13 mouse cellular contexts compared by ENCODE assay signal in the genomic region with DNA sequence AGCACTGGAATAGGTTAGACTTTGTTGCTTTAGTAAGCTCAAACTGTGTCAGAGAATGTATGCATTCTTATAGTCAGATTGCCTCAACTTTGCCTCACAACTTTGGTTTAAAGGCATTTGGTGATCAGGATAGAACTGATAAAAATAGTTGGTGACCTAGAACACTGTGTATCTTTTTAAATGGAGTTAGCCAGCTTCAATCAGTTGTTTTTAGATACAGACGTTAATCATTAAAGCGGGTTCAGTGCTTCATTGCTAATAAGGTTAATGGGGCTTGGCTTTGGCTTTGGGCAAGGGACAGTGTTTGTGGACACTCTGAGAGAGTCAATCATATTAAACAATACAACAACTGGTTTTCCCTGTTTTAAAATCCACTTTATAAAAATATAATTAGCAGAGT. TPM values are rescaled to one million over a fixed set of nuclear protein-coding genes. Genes with fewer than 3 reads are reported as not detected.
A peak's percentile ranks its signal among the peaks of the same experiment; 100 is the strongest.
DNase-seq lines count a peak whose midpoint lies in the region; ATAC-seq and TF ChIP-seq lines count a peak whose summit lies in the region.
"Had no signal": no experiment of that assay in that cellular context is flagged by ENCODE, and none has a peak within 500 bp of the region (broad histone marks: within the 10 kb centered on the region; RNA-seq: fewer than 3 reads in every experiment).

No protein-coding gene starts in this region.

- H3K36me3 ChIP-seq in forebrain, embryonic 13.5 days (ENCODE audit: poor library complexity, severe bottlenecking): peaks cover 46% of the 10 kb centered on the region
- peaks cover 42% of the 10 kb centered on the region for H3K36me3 ChIP-seq in forebrain, embryonic 15.5 days
- peaks cover 43% of the 10 kb centered on the region for H3K36me3 ChIP-seq in kidney, embryonic 15.5 days
- peaks cover 14% of the 10 kb centered on the region for H3K36me3 ChIP-seq in intestine, embryonic 16.5 days (ENCODE audit: control insufficient read depth, insufficient read depth, low read length)
- peaks cover 41% of the 10 kb centered on the region for H3K36me3 ChIP-seq in liver, postnatal 0 days (replicated peaks; ENCODE audit: insufficient read depth, low read length)

- H3K4me2 ChIP-seq in forebrain, embryonic 13.5 days: peak overlapping the region; percentile 35
- no peak overlapping the region for H3K4me2 ChIP-seq in forebrain, embryonic 15.5 days (replicated peaks)
- H3K4me2 ChIP-seq in kidney, embryonic 15.5 days: peak overlapping the region; percentile 47
- H3K4me2 ChIP-seq in intestine, embryonic 16.5 days (ENCODE audit: low read depth, low read length): peak overlapping the region; percentile 27; the same call in 1 of the 2 replicates
- peak overlapping the region; percentile 71 for H3K4me2 ChIP-seq in liver, postnatal 0 days (ENCODE audit: low read depth, low read length)

- H3K4me1 ChIP-seq in forebrain, embryonic 13.5 days: peaks cover 69% of the 10 kb centered on the region
- H3K4me1 ChIP-seq in forebrain, embryonic 15.5 days: peaks cover 70% of the 10 kb centered on the region
- H3K4me1 ChIP-seq in kidney, embryonic 15.5 days: peaks cover 60% of the 10 kb centered on the region
- H3K4me1 ChIP-seq in intestine, embryonic 16.5 days (ENCODE audit: control insufficient read depth, insufficient read depth, low read length): peaks cover 30% of the 10 kb centered on the region
- peaks cover 56% of the 10 kb centered on the region for H3K4me1 ChIP-seq in liver, postnatal 0 days (ENCODE audit: insufficient read depth)

- WGBS in forebrain, embryonic 13.5 days: 47% methylated on average over 2 of the region's 2 CpGs
- WGBS in forebrain, embryonic 15.5 days: 47% methylated on average over 2 of the region's 2 CpGs
- 40% methylated on average over 2 of the region's 2 CpGs for WGBS in kidney, embryonic 15.5 days
- 42% methylated on average over 2 of the region's 2 CpGs for WGBS in intestine, embryonic 16.5 days
- WGBS in liver, postnatal 0 days (ENCODE audit: insufficient replicate concordance): 36% methylated on average over 2 of the region's 2 CpGs

- no peak overlapping the region for H3K9ac ChIP-seq in forebrain, embryonic 13.5 days
- no peak overlapping the region for H3K9ac ChIP-seq in forebrain, embryonic 15.5 days (replicated peaks)
- H3K9ac ChIP-seq in kidney, embryonic 15.5 days: no peak overlapping the region
- no peak overlapping the region for H3K9ac ChIP-seq in intestine, embryonic 16.5 days (ENCODE audit: low read depth, low read length)
- H3K9ac ChIP-seq in liver, postnatal 0 days (replicated peaks): peak overlapping the region; percentile 38
- H3K9ac ChIP-seq: forebrain, postnatal 0 days; hindbrain, embryonic 14.5 days had no signal

- DNase-seq in kidney, postnatal 4 days: no peak
- DNase-seq in liver, postnatal 0 days: no peak
- DNase-seq in urinary bladder, postnatal 14 days (ENCODE audit: low spot score): no peak
- DNase-seq in T-cell, adult 2 months (ENCODE audit: low spot score): no peak
- DNase-seq: forebrain, postnatal 0 days; left cerebral cortex, postnatal 4 days had no signal

- peak; percentile 31; the same call in 1 of the 2 replicates for TF ChIP-seq EP300 in liver, postnatal 0 days (IDR thresholded peaks at IDR 0.05; ENCODE audit: low read depth)

- H3K4me3 ChIP-seq in forebrain, embryonic 13.5 days: no peak overlapping the region
- H3K4me3 ChIP-seq in forebrain, embryonic 15.5 days: no peak overlapping the region
- H3K4me3 ChIP-seq in kidney, embryonic 15.5 days (replicated peaks): no peak overlapping the region
- no peak overlapping the region for H3K4me3 ChIP-seq in intestine, embryonic 16.5 days (ENCODE audit: low read length)
- H3K4me3 ChIP-seq in liver, postnatal 0 days (ENCODE audit: low read depth, low read length): peak overlapping the region; percentile 57
- H3K4me3 ChIP-seq: embryonic facial prominence, embryonic 10.5 days had no signal

- H3K27me3 ChIP-seq in forebrain, embryonic 13.5 days: no peaks in the 10 kb centered on the region
- no peaks in the 10 kb centered on the region for H3K27me3 ChIP-seq in forebrain, embryonic 15.5 days
- H3K27me3 ChIP-seq in kidney, embryonic 15.5 days: no peaks in the 10 kb centered on the region
- no peaks in the 10 kb centered on the region for H3K27me3 ChIP-seq in intestine, embryonic 16.5 days (replicated peaks; ENCODE audit: control insufficient read depth, insufficient read depth, low read length)
- no peaks in the 10 kb centered on the region for H3K27me3 ChIP-seq in liver, postnatal 0 days (ENCODE audit: insufficient read depth, low read length)

- ATAC-seq in forebrain, embryonic 13.5 days: no peak
- no peak for ATAC-seq in forebrain, embryonic 15.5 days (replicated peaks)
- 0 out of 2 replicates have a peak, but pooled peaks have one; percentile 41 for ATAC-seq in kidney, embryonic 15.5 days (replicated peaks; ENCODE audit: low FRiP score)
- ATAC-seq in intestine, embryonic 16.5 days: peak; percentile 65
- ATAC-seq in liver, postnatal 0 days: peak; percentile 74

- no peaks in the 10 kb centered on the region for H3K9me3 ChIP-seq in forebrain, embryonic 13.5 days (replicated peaks)
- H3K9me3 ChIP-seq in forebrain, embryonic 15.5 days: no peaks in the 10 kb centered on the region
- no peaks in the 10 kb centered on the region for H3K9me3 ChIP-seq in kidney, embryonic 15.5 days (replicated peaks)
- H3K9me3 ChIP-seq in intestine, embryonic 16.5 days (ENCODE audit: control insufficient read depth, low read length): no peaks in the 10 kb centered on the region
- no peaks in the 10 kb centered on the region for H3K9me3 ChIP-seq in liver, postnatal 0 days (ENCODE audit: low read length)
- H3K9me3 ChIP-seq: embryonic facial prominence, embryonic 10.5 days had no signal

- no peak for TF ChIP-seq CTCF in liver, postnatal 0 days (IDR thresholded peaks at IDR 0.05; ENCODE audit: low read depth)

- H3K27ac ChIP-seq in forebrain, embryonic 13.5 days: no peak overlapping the region
- no peak overlapping the region for H3K27ac ChIP-seq in forebrain, embryonic 15.5 days (replicated peaks)
- H3K27ac ChIP-seq in kidney, embryonic 15.5 days: peak overlapping the region; percentile 47
- peak overlapping the region; percentile 33 for H3K27ac ChIP-seq in intestine, embryonic 16.5 days (ENCODE audit: low read length)
- peak overlapping the region; percentile 95 for H3K27ac ChIP-seq in liver, postnatal 0 days (ENCODE audit: low read depth)
- H3K27ac ChIP-seq: embryonic facial prominence, embryonic 10.5 days; hindbrain, embryonic 14.5 days; macrophage had no signal

RNA-seq across cellular contexts. Expression of a gene that starts 11.7 kb away (rescaled TPM):
- 153 and 172 TPM in 2 replicates for polyA plus RNA-seq in forebrain, embryonic 13.5 days (2015; fragmentation: Nextera tagmentation; extraction: Ambion mirVana)
- 206 and 208 TPM in 2 replicates for polyA plus RNA-seq in forebrain, embryonic 15.5 days (2015; fragmentation: Nextera tagmentation; extraction: Ambion mirVana)
- 96.4 and 106 TPM in 2 replicates for polyA plus RNA-seq in kidney, embryonic 15.5 days (2015; fragmentation: Nextera tagmentation; extraction: Ambion mirVana)
- 57.2 and 59.4 TPM in 2 replicates for polyA plus RNA-seq in intestine, embryonic 16.5 days (2015; fragmentation: Nextera tagmentation; extraction: Ambion mirVana)
- polyA plus RNA-seq in liver, postnatal 0 days (2015; fragmentation: Nextera tagmentation; extraction: Ambion mirVana): 12.4 and 18.6 TPM in 2 replicates

RNA-seq across cellular contexts. Expression of a gene that starts 12.9 kb away (rescaled TPM):
- 15.2 and 17.6 TPM in 2 replicates for polyA plus RNA-seq in forebrain, embryonic 13.5 days (2015; fragmentation: Nextera tagmentation; extraction: Ambion mirVana)
- 21.1 and 21.2 TPM in 2 replicates for polyA plus RNA-seq in forebrain, embryonic 15.5 days (2015; fragmentation: Nextera tagmentation; extraction: Ambion mirVana)
- 12.0 and 16.3 TPM in 2 replicates for polyA plus RNA-seq in kidney, embryonic 15.5 days (2015; fragmentation: Nextera tagmentation; extraction: Ambion mirVana)
- 11.3 and 14.5 TPM in 2 replicates for polyA plus RNA-seq in intestine, embryonic 16.5 days (2015; fragmentation: Nextera tagmentation; extraction: Ambion mirVana)
- 4.5 TPM in 2 replicates for polyA plus RNA-seq in liver, postnatal 0 days (2015; fragmentation: Nextera tagmentation; extraction: Ambion mirVana)

RNA-seq across cellular contexts. Expression of a gene that starts 30.8 kb away (rescaled TPM):
- polyA plus RNA-seq in forebrain, embryonic 13.5 days (2015; fragmentation: Nextera tagmentation; extraction: Ambion mirVana): 13.3 and 14.4 TPM in 2 replicates
- polyA plus RNA-seq in forebrain, embryonic 15.5 days (2015; fragmentation: Nextera tagmentation; extraction: Ambion mirVana): 16.7 and 20.0 TPM in 2 replicates
- polyA plus RNA-seq in kidney, embryonic 15.5 days (2015; fragmentation: Nextera tagmentation; extraction: Ambion mirVana): 0.13 and 0.26 TPM in 2 replicates
- 0.47 and 0.61 TPM in 2 replicates for polyA plus RNA-seq in intestine, embryonic 16.5 days (2015; fragmentation: Nextera tagmentation; extraction: Ambion mirVana)
- 0.09 and 0.23 TPM in 2 replicates for polyA plus RNA-seq in liver, postnatal 0 days (2015; fragmentation: Nextera tagmentation; extraction: Ambion mirVana)

RNA-seq across cellular contexts. Expression of a gene that starts 57.8 kb away (rescaled TPM):
- polyA plus RNA-seq in forebrain, embryonic 13.5 days (2015; fragmentation: Nextera tagmentation; extraction: Ambion mirVana): 8.1 and 8.5 TPM in 2 replicates
- 9.0 and 9.8 TPM in 2 replicates for polyA plus RNA-seq in forebrain, embryonic 15.5 days (2015; fragmentation: Nextera tagmentation; extraction: Ambion mirVana)
- polyA plus RNA-seq in kidney, embryonic 15.5 days (2015; fragmentation: Nextera tagmentation; extraction: Ambion mirVana): 11.3 and 15.2 TPM in 2 replicates
- polyA plus RNA-seq in intestine, embryonic 16.5 days (2015; fragmentation: Nextera tagmentation; extraction: Ambion mirVana): 75.9 and 94.2 TPM in 2 replicates
- 2.4 TPM in 2 replicates for polyA plus RNA-seq in liver, postnatal 0 days (2015; fragmentation: Nextera tagmentation; extraction: Ambion mirVana)

Comparison
In these comparisons a context has a peak if more than half of its experiments do, and no peak if none do; other contexts are left out.
1. ATAC-seq: peak in kidney, embryonic 15.5 days (single experiment), intestine, embryonic 16.5 days (single experiment) and liver, postnatal 0 days (single experiment); none in forebrain, embryonic 13.5 days (single experiment) and forebrain, embryonic 15.5 days (single experiment).
2. H3K27ac ChIP-seq: peak in kidney, embryonic 15.5 days (single experiment), intestine, embryonic 16.5 days (single experiment) and liver, postnatal 0 days (single experiment); none in forebrain, embryonic 13.5 days (single experiment) and forebrain, embryonic 15.5 days (single experiment).